Mouse (Mus musculus) kidney, adult 2 months (tissue): ENCODE data around the gene Pou2af1. TPM values are rescaled to one million over a fixed set of nuclear protein-coding genes. Genes with fewer than 3 reads are reported as not detected.

Experiments
- DNase-seq: peaks from one replicate; pipeline ENCODE4 v3.0.0; 2021
- H3K27ac ChIP-seq: fragments of 200-500 bp; 2 replicates; pipeline ENCODE4 v1.5.1; 2012; ENCODE audit warnings: low read depth, low read length, control low read depth, inconsistent platforms; ENCODE audit not compliant: insufficient read depth
- H3K27me3 ChIP-seq: fragments of 200-500 bp; replicated peaks from 2 replicates; pipeline ENCODE4 v1.6.1; 2012; ENCODE audit warnings: mild to moderate bottlenecking, moderate library complexity, low read length, inconsistent platforms; ENCODE audit not compliant: control insufficient read depth, insufficient read depth
- H3K36me3 ChIP-seq: fragments of 200-500 bp; 2 replicates; pipeline ENCODE4 v1.6.1; 2012; ENCODE audit warnings: mild to moderate bottlenecking, moderate library complexity, low read length, inconsistent platforms; ENCODE audit not compliant: control insufficient read depth, insufficient read depth
- H3K4me1 ChIP-seq: fragments of 200-500 bp; 2 replicates; pipeline ENCODE4 v1.6.1; 2011; ENCODE audit warnings: low read length; ENCODE audit not compliant: control insufficient read depth, insufficient read depth
- H3K4me3 ChIP-seq: fragments of 200-500 bp; 2 replicates; pipeline ENCODE4 v1.5.1; 2011; ENCODE audit warnings: mild to moderate bottlenecking, low read depth, low read length, control low read depth; ENCODE audit not compliant: insufficient read depth
- CTCF ChIP-seq: fragments of 200-500 bp; conservative IDR thresholded peaks from 2 replicates; pipeline ENCODE4 v1.5.1; 2011; ENCODE audit warnings: low read depth, mild to moderate bottlenecking, control low read depth, low read length, moderate library complexity, mixed read lengths; ENCODE audit not compliant: insufficient read depth, insufficient read length
- POLR2A ChIP-seq: fragments of 200-500 bp; IDR thresholded peaks from one replicate; pipeline ENCODE4 v1.6.1; 2011; ENCODE audit warnings: low read depth, low read length, control low read depth
- WGBS: fragments of 180-500 bp; shearing (Covaris S2); methylation state at CpG from one replicate; pipeline ENCODE4 v1.1.7; 2018; 5-methylcytosine and 5-hydroxymethylcytosine counted together
- polyA plus RNA-seq: library from polyadenylated mRNA; depleted of rRNA; stranded (reverse); fragments of >200 nt; gene quantifications from 2 replicates; pipeline ENCODE4 v1.2.3, GENCODE M21; 2012

The Pou2af1 gene
- polyA plus RNA-seq, 1 experiment, result 3.4 TPM

DNA sequence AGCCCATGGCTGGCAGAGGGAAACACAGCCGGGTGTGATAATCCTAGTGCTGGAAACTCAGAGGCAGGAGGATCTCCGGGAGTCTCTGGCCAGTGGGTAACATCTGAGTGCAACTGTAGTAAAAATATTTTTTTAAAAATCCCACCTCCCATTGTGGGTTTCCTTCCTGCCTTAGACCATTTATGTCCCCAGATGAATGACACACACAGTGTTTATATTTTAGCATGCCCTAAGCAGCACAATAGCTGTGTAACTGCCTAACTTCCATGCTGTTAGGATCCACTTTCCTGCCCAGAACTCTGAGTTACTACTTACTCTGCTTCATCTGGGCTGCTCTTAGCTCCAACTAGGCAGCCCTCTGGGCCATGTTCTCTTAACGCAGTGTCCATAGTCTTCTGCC lies 22.9 kb upstream of the Pou2af1 start:
- Histone ChIP-seq H3K36me3 (no peaks in the 10 kb centered on the region), H3K27me3 (no peaks in the 10 kb centered on the region), H3K4me1 (no peaks in the 10 kb centered on the region), H3K4me3 (no peak overlapping the region), H3K27ac (no peak overlapping the region)
- 76% methylated on average over 3 of the region's 3 CpGs for WGBS
- no peak for DNase-seq
- TF ChIP-seq CTCF (no peak), POLR2A (no peak)

DNA sequence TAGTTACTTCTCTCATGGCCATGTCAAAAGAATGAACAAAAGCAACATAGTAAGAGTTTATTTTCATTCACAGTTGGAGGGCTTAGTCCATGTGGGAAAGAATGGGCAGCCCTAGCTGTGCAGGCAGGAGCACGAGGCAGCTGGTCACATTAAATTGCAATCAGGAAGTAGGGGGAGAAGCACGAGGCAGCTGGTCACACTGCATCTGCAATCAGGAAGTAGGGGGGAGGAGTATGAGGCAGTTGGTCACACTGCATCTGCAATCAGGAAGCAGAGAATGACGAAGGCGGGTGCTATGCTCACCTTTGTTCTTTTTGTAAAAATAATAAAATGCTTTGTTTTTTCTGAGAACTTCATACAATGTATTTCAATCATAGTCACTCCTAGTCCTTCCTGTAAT lies 18.7 kb upstream of the Pou2af1 start:
- no peaks in the 10 kb centered on the region for H3K36me3 ChIP-seq
- WGBS, result 72% methylated on average over 4 of the region's 4 CpGs
- H3K4me3 ChIP-seq, result no peak overlapping the region
- DNase-seq, result no peak
- no peak overlapping the region for H3K27ac ChIP-seq
- no peak for TF ChIP-seq POLR2A
- no peak for TF ChIP-seq CTCF
- no peaks in the 10 kb centered on the region for H3K4me1 ChIP-seq
- H3K27me3 ChIP-seq, result no peaks in the 10 kb centered on the region

DNA sequence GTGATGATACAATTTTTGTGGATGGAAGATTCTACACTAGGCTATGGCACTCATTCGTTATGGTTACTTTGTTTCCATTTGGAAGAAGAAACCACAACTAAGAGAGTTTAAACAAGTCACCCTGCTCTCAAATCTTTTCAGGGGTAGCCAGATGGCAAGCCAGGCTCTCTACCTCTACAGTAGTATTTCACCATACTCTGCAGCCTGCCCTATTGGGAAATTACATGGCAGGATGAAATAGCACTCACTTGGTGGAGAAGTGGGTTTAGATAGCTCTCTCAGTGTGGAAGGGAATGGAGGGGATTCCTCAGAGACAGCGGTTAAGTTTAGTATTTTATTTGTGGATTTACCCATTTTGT lies 4.6 kb upstream of the Pou2af1 start:
- WGBS, result 92% methylated on average over 2 of the region's 2 CpGs
- Histone ChIP-seq H3K4me1 (no peaks in the 10 kb centered on the region), H3K27ac (no peak overlapping the region), H3K36me3 (no peaks in the 10 kb centered on the region), H3K27me3 (no peaks in the 10 kb centered on the region), H3K4me3 (no peak overlapping the region)
- TF ChIP-seq POLR2A, result no peak
- no peak for TF ChIP-seq CTCF
- no peak for DNase-seq

DNA sequence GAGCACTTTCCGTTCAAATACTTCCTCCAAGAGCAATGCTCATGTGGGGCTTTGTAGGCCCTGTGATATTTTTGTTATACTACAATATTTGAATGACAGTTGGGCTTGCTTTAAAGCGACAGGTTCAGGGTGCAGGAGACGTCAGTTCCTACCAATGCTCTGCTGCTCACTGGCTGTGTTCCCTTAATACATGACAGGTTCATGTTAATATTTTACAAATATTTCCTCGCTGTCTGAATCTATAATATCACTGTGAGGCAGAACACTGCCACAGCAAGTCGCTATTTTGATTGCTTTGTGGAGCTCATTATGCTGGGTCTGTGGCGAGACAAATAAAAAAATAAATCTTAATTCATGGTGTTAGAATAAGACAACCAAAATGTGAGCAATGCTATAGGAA lies 2.3 kb upstream of the Pou2af1 start:
- no peaks in the 10 kb centered on the region for H3K27me3 ChIP-seq
- WGBS, result 22% methylated on average over 6 of the region's 6 CpGs
- no peaks in the 10 kb centered on the region for H3K4me1 ChIP-seq
- no peak overlapping the region for H3K27ac ChIP-seq
- H3K36me3 ChIP-seq, result no peaks in the 10 kb centered on the region
- H3K4me3 ChIP-seq, result no peak overlapping the region
- DNase-seq, result peak; percentile 63
- TF ChIP-seq CTCF, result no peak
- no peak for TF ChIP-seq POLR2A

DNA sequence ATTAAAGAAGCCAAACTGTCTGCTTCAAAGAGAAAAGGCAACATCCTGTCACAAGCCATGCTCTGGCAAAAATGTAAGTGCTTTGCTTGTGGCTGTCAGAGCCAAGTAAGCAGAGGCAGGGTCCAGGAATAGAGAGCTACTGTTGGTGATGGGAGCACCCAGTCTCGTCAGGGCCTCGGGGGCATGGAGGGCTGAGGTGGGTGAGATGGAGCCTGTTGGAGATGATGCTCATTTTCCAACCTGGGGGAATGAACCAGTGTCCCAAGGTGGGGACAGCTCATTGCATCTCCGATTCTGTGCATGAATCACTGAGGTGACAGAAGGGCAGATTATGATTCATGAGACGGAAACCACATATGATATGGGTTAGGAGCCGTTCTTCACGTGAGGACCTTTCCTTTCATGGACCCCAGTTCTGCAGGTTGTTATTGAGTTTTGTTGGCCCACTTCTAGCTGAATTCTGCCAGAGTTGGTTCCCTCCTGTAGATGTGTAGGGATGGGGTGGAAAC lies 275 bp downstream of the Pou2af1 start:
- DNase-seq, result no peak
- 95% methylated on average over 6 of the region's 6 CpGs for WGBS
- Histone ChIP-seq H3K36me3 (no peaks in the 10 kb centered on the region), H3K4me1 (no peaks in the 10 kb centered on the region), H3K4me3 (no peak overlapping the region), H3K27ac (no peak overlapping the region), H3K27me3 (no peaks in the 10 kb centered on the region)
- no peak for TF ChIP-seq CTCF

DNA sequence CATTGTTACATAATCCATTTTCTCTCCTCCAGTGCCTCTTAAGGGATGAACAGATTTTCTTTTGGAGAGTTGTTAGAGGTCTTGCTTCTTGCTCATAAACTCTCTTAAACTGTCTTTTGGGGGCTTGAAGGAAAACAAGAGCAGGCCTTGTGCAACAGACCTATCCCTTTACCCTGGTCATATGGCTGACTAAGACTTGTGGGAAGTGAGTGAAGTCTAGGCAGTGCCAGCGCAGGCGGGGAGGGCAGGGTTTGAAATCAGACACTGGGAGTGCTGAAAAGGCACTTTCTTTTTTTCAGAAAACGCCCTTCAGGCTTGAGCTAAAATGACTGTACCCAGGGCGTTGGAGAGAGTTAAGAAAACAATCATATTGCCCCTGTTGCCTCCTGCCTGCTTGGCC lies 1.8 kb downstream of the Pou2af1 start:
- no peak overlapping the region for H3K4me3 ChIP-seq
- 44% methylated on average over 4 of the region's 4 CpGs for WGBS
- H3K27ac ChIP-seq, result no peak overlapping the region
- H3K27me3 ChIP-seq, result no peaks in the 10 kb centered on the region
- no peak for DNase-seq
- TF ChIP-seq POLR2A, result no peak
- TF ChIP-seq CTCF, result no peak
- no peaks in the 10 kb centered on the region for H3K4me1 ChIP-seq
- H3K36me3 ChIP-seq, result no peaks in the 10 kb centered on the region

DNA sequence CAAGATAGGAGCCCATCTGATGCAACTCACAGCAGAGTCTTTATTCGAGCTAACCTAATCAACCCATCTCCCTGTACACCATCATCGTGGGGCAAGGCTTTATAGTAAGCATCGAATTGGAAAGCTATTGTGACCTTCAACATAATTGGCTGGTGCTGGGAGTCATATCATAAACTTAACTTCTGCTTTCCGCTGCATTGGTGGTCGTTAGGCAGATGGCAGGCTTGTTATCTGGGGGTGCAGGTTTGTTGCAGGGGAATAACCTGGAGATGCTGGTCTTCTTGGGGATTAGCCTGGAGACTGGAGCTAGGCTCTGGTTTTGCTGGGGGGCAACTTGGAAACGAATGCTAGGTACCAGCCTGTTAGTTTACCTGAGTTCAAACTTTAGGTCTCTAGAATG lies 2.4 kb downstream of the Pou2af1 start:
- TF ChIP-seq CTCF (no peak), POLR2A (no peak)
- H3K27me3 ChIP-seq, result no peaks in the 10 kb centered on the region
- no peaks in the 10 kb centered on the region for H3K4me1 ChIP-seq
- H3K4me3 ChIP-seq, result no peak overlapping the region
- H3K27ac ChIP-seq, result no peak overlapping the region
- WGBS, result 84% methylated on average over 6 of the region's 6 CpGs
- no peak for DNase-seq
- H3K36me3 ChIP-seq, result no peaks in the 10 kb centered on the region
